Mouse (Mus musculus) intestine, embryonic 16.5 days (tissue): Measurements from ENCODE around the gene Rerg. TPM values are rescaled to one million over a fixed set of nuclear protein-coding genes. Genes with fewer than 3 reads are reported as not detected.

Experiments used
- ATAC-seq: fragments of 200-750 bp; cut with Nextera tagmentation; 2 replicates; pipeline ENCODE4 v1.8.0; 2017; ENCODE audit warnings: moderate TSS enrichment, moderate library complexity
- H3K27ac ChIP-seq: fragments of 300-500 bp; sonication (generic); 2 replicates; pipeline ENCODE4 v1.5.1; 2014; ENCODE audit warnings: mild to moderate bottlenecking, low read length
- H3K27me3 ChIP-seq: fragments of 300-500 bp; sonication (generic); replicated peaks from 2 replicates; pipeline ENCODE4 v1.6.1; 2014; ENCODE audit warnings: low read length, control low read depth, mixed read lengths; ENCODE audit not compliant: control insufficient read depth, insufficient read depth
- H3K36me3 ChIP-seq: fragments of 300-500 bp; sonication (generic); 2 replicates; pipeline ENCODE4 v1.6.1; 2014; ENCODE audit warnings: low read length, control low read depth; ENCODE audit not compliant: control insufficient read depth, insufficient read depth
- H3K4me1 ChIP-seq: fragments of 300-500 bp; sonication (generic); 2 replicates; pipeline ENCODE4 v1.6.1; 2014; ENCODE audit warnings: low read length, control low read depth, mixed read lengths; ENCODE audit not compliant: control insufficient read depth, insufficient read depth
- H3K4me2 ChIP-seq: fragments of 300-500 bp; sonication (generic); 2 replicates; pipeline ENCODE4 v1.6.1; 2014; ENCODE audit warnings: low read depth, low read length, control low read depth
- H3K4me3 ChIP-seq: fragments of 300-500 bp; sonication (generic); 2 replicates; pipeline ENCODE4 v1.5.1; 2014; ENCODE audit warnings: mild to moderate bottlenecking, low read length
- H3K9ac ChIP-seq: fragments of 300-500 bp; sonication (generic); 2 replicates; pipeline ENCODE4 v1.6.1; 2014; ENCODE audit warnings: low read depth, low read length
- H3K9me3 ChIP-seq: fragments of 300-500 bp; sonication (generic); 2 replicates; pipeline ENCODE4 v1.6.1; 2016; ENCODE audit warnings: low read length, control low read depth; ENCODE audit not compliant: control insufficient read depth
- WGBS: fragments of 180-500 bp; shearing (Covaris S2); extraction: QIAGEN DNeasy Blood & Tissue Kit; methylation state at CpG from one replicate; pipeline ENCODE4 v1.1.7; 2014; 5-methylcytosine and 5-hydroxymethylcytosine counted together
- polyA plus RNA-seq: library from polyadenylated mRNA; unstranded; fragments of >200 nt; fragmentation: Nextera tagmentation; extraction: Ambion mirVana; gene quantifications from 2 replicates; pipeline ENCODE4 v1.2.1, GENCODE M21; 2015

Gene Rerg
- polyA plus RNA-seq, 1 experiment from 2014 or later, result 18.2 TPM

GRCm38 (mm10) chr6:137142796-137143195, 27.5 kb downstream of the Rerg start:
- Histone ChIP-seq H3K4me1 (peaks cover 30% of the 10 kb centered on the region), H3K27ac (peak overlapping the region; percentile 69)

GRCm38 (mm10) chr6:137141247-137141820, 29.0 kb downstream of the Rerg start:
- Histone ChIP-seq H3K9ac (0 out of 2 replicates have a peak overlapping the region, but pooled peaks have one; percentile 14), H3K27ac (no peak overlapping the region; the same call in 1 of the 2 replicates), H3K4me1 (peaks cover 33% of the 10 kb centered on the region), H3K4me2 (no peak overlapping the region), H3K4me3 (no peak overlapping the region), H3K27me3 (no peaks in the 10 kb centered on the region), H3K9me3 (no peaks in the 10 kb centered on the region), H3K36me3 (no peaks in the 10 kb centered on the region)
- no peak for ATAC-seq
- WGBS, result 68% methylated on average over 5 of the region's 5 CpGs

More at GRCm38 (mm10) chr6:137142796-137143195, 27.5 kb downstream of the Rerg start:
- Histone ChIP-seq H3K36me3 (no peaks in the 10 kb centered on the region), H3K27me3 (no peaks in the 10 kb centered on the region), H3K9me3 (no peaks in the 10 kb centered on the region), H3K9ac (peak overlapping the region; percentile 41; the same call in 1 of the 2 replicates), H3K4me3 (peak overlapping the region; percentile 27), H3K4me2 (peak overlapping the region; percentile 50)
- ATAC-seq, result peak; percentile 63
- WGBS, result 1% methylated on average over 8 of the region's 11 CpGs

GRCm38 (mm10) chr6:137138822-137139221, 31.5 kb downstream of the Rerg start:
- H3K4me1 ChIP-seq, result peaks cover 30% of the 10 kb centered on the region
- H3K27me3 ChIP-seq, result no peaks in the 10 kb centered on the region
- no peak overlapping the region for H3K9ac ChIP-seq
- H3K9me3 ChIP-seq, result no peaks in the 10 kb centered on the region
- no peak overlapping the region for H3K4me2 ChIP-seq
- 68% methylated on average over 8 of the region's 8 CpGs for WGBS
- ATAC-seq, result no peak
- no peaks in the 10 kb centered on the region for H3K36me3 ChIP-seq
- H3K4me3 ChIP-seq, result no peak overlapping the region
- H3K27ac ChIP-seq, result no peak overlapping the region

GRCm38 (mm10) chr6:137138391-137138790, 31.9 kb downstream of the Rerg start:
- Histone ChIP-seq H3K9me3 (no peaks in the 10 kb centered on the region), H3K4me3 (no peak overlapping the region), H3K27me3 (no peaks in the 10 kb centered on the region), H3K36me3 (no peaks in the 10 kb centered on the region), H3K4me1 (peaks cover 27% of the 10 kb centered on the region), H3K27ac (no peak overlapping the region), H3K9ac (no peak overlapping the region), H3K4me2 (no peak overlapping the region)
- ATAC-seq, result no peak
- 50% methylated on average over 3 of the region's 3 CpGs for WGBS

- Histone ChIP-seq H3K4me2 (no peak overlapping the region), H3K36me3 (no peaks in the 10 kb centered on the region), H3K27ac (0 out of 2 replicates have a peak overlapping the region, but pooled peaks have one; percentile 21), H3K4me3 (no peak overlapping the region), H3K27me3 (no peaks in the 10 kb centered on the region), H3K9me3 (no peaks in the 10 kb centered on the region), H3K4me1 (peaks cover 22% of the 10 kb centered on the region), H3K9ac (no peak overlapping the region)
- WGBS, result 60% methylated on average over 4 of the region's 4 CpGs
- ATAC-seq, result no peak
Measured at GRCm38 (mm10) chr6:137136401-137136800, 33.9 kb downstream of the Rerg start.

- Histone ChIP-seq H3K4me3 (no peak overlapping the region), H3K4me2 (no peak overlapping the region), H3K9ac (0 out of 2 replicates have a peak overlapping the region, but pooled peaks have one; percentile 18), H3K36me3 (no peaks in the 10 kb centered on the region), H3K27me3 (no peaks in the 10 kb centered on the region), H3K27ac (peak overlapping the region; percentile 62), H3K4me1 (peaks cover 20% of the 10 kb centered on the region), H3K9me3 (no peaks in the 10 kb centered on the region)
- WGBS, result 38% methylated on average over 20 of the region's 20 CpGs
- peak; percentile 35 for ATAC-seq
Measured at GRCm38 (mm10) chr6:137135506-137136391, 34.5 kb downstream of the Rerg start.

GRCm38 (mm10) chr6:137131794-137132193, 38.5 kb downstream of the Rerg start:
- Histone ChIP-seq H3K27me3 (no peaks in the 10 kb centered on the region), H3K4me2 (no peak overlapping the region), H3K4me1 (peaks cover 24% of the 10 kb centered on the region), H3K4me3 (no peak overlapping the region), H3K9me3 (no peaks in the 10 kb centered on the region), H3K36me3 (no peaks in the 10 kb centered on the region), H3K27ac (peak overlapping the region; percentile 36; the same call in 1 of the 2 replicates), H3K9ac (no peak overlapping the region)
- WGBS, result 93% methylated on average over 1 of the region's 1 CpGs
- ATAC-seq, result peak; percentile 76

GRCm38 (mm10) chr6:137131349-137131748, 38.9 kb downstream of the Rerg start:
- Histone ChIP-seq H3K27ac (peak overlapping the region; percentile 21; the same call in 1 of the 2 replicates), H3K36me3 (no peaks in the 10 kb centered on the region), H3K9me3 (no peaks in the 10 kb centered on the region), H3K4me2 (no peak overlapping the region), H3K9ac (no peak overlapping the region), H3K4me3 (no peak overlapping the region), H3K4me1 (peaks cover 26% of the 10 kb centered on the region), H3K27me3 (no peaks in the 10 kb centered on the region)
- ATAC-seq, result peak; percentile 91
- 32% methylated on average over 6 of the region's 6 CpGs for WGBS

- WGBS, result 54% methylated on average over 5 of the region's 5 CpGs
Measured at GRCm38 (mm10) chr6:137126861-137127260, 43.4 kb downstream of the Rerg start.

More at GRCm38 (mm10) chr6:137126861-137127260, 43.4 kb downstream of the Rerg start:
- H3K27ac ChIP-seq, result peak overlapping the region; percentile 50; the same call in 1 of the 2 replicates
- ATAC-seq, result no peak
- H3K4me3 ChIP-seq, result no peak overlapping the region
- no peaks in the 10 kb centered on the region for H3K9me3 ChIP-seq
- no peak overlapping the region for H3K4me2 ChIP-seq
- H3K9ac ChIP-seq, result no peak overlapping the region
- H3K27me3 ChIP-seq, result no peaks in the 10 kb centered on the region
- H3K4me1 ChIP-seq, result peaks cover 16% of the 10 kb centered on the region
- H3K36me3 ChIP-seq, result no peaks in the 10 kb centered on the region
